Mouse (Mus musculus) testis, postnatal 10 days (tissue): ENCODE measurements around the gene Camkmt.

Experiments
- DNase-seq: peaks from one replicate; pipeline ENCODE4 v3.0.0; 2021; ENCODE audit warnings: low spot score

Camkmt gene

GRCm38 (mm10) chr17:85495012-85495754 is 404.8 kb downstream of the Camkmt start:
- DNase-seq: no peak

DNA sequence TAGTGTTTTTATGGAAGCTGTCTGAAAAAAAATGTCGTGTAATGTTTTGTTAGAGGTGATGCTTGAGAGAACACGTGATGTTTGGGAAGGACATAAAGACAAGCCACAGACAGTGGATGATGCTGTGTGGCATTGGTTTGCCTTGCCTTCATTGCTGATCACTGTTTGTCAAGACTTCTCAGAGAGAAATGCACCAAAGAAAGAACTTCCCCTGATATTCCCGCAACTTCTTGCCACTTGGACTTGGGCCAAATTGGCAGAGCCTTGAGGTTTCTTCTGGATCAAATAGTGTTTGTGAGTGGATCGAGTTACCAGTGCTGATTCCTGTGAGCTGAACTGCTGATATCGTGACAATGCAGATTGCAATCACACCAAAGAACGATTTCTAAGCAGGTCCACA is 405.5 kb downstream of the Camkmt start:
- DNase-seq: no peak

DNA sequence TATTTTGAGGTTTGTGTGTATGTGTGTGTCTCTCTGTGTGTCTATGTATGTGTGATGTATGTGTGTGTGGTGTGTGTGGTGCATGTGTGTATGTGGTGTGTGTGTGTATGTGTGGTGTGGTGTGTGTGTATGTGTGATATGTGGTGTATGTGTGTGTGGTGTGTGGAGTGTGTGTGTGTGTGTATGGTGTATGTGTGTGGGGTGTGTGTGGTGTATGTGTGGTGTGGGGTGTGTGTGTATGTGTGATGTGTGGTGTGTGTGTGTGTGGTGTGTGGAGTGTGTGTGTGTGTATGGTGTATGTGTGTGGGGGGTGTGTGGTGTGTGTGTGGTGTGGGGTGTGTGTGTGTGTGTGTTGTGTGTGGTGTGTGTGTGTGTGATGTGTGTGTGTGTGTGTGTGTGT is 414.5 kb downstream of the Camkmt start:
- no peak for DNase-seq

DNA sequence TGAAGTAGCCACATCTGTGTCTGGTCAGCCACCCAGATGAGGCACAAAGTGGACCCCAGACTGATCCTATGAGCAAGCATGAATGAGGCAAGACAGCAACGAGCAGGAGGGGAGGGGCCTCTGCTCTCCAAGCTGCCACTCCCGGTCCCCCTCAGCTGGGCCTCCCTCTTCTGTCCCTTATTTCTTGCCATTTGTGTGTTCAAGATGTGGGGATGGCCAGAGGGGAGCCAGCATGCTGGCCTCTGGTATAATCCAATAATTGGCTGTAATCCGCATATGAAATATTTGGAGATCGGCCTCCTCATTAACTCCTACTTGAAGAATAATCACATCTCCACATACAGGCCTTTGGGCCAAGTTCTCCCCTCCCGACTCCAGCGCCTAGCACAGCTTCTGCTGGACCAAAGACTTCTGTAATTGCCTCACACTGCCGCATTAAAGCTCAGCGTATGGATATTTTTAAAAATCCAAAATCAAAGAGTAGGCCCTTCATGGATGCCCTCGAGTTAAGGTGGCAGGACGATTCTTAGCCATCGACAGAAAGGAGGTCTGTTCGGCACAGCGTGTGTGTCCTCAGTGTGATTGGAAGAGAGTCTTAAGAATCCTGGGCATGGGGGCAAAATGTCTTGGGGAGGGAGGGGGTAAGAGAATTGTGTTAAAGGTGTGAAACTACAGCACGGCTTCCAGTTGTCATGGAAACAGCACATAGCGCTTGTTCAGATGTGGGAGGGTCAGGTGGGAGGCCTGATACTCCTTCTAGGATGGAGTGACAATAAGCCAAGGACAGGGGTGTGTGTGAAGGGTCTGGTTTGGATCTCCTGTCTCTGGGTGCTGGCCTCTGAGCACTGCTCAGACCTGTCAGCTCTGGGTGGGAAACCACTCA is 416.1 kb downstream of the Camkmt start:
- DNase-seq: no peak

GRCm38 (mm10) chr17:85507089-85507460 is 416.7 kb downstream of the Camkmt start:
- no peak for DNase-seq
